Mouse (Mus musculus) bone marrow, adult 2 months (tissue): Measurements from ENCODE around the gene Hspbap1. TPM values are rescaled to one million over a fixed set of nuclear protein-coding genes. Genes with fewer than 3 reads are reported as not detected.

Experiments used
- H3K27ac ChIP-seq: fragments of 200-500 bp; 2 replicates; pipeline ENCODE4 v1.5.1; 2012; ENCODE audit warnings: low read depth, mild to moderate bottlenecking, control low read depth, inconsistent platforms, low read length; ENCODE audit not compliant: control insufficient read depth, poor library complexity, insufficient read depth
- H3K4me1 ChIP-seq: fragments of 200-500 bp; 2 replicates; pipeline ENCODE4 v1.6.1; 2011; ENCODE audit warnings: low read length; ENCODE audit not compliant: control insufficient read depth, insufficient read depth
- H3K4me3 ChIP-seq: fragments of 200-500 bp; replicated peaks from 2 replicates; pipeline ENCODE3; 2011; ENCODE audit warnings: mild to moderate bottlenecking, low read depth, low read length, control low read depth; ENCODE audit not compliant: control insufficient read depth
- CTCF ChIP-seq: fragments of 200-500 bp; IDR thresholded peaks from 2 replicates; pipeline ENCODE4 v1.5.1; 2011; ENCODE audit warnings: low read length, control low read depth; ENCODE audit not compliant: control insufficient read depth, insufficient read depth
- POLR2A ChIP-seq: fragments of 200-500 bp; IDR thresholded peaks from 2 replicates; pipeline ENCODE4 v1.6.1; 2011; ENCODE audit warnings: low read depth, mild to moderate bottlenecking, control low read depth, low read length, borderline replicate concordance; ENCODE audit not compliant: control insufficient read depth
- WGBS: fragments of 180-500 bp; shearing (Covaris S2); methylation state at CpG from one replicate; pipeline ENCODE4 v1.1.7; 2018; 5-methylcytosine and 5-hydroxymethylcytosine counted together
- polyA plus RNA-seq: library from polyadenylated mRNA; stranded (reverse); fragments of >200 nt; gene quantifications from 2 replicates; pipeline ENCODE4 v1.2.4, GENCODE M21; 2011; ENCODE audit warnings: low replicate concordance; ENCODE audit not compliant: missing spikeins, insufficient read depth, insufficient read length

Hspbap1 gene
- polyA plus RNA-seq, 1 experiment: 20.2 TPM

- H3K4me1 ChIP-seq: no peaks in the 10 kb centered on the region; the same call in 1 of the 2 replicates
- TF ChIP-seq POLR2A: no peak
- no peak for TF ChIP-seq CTCF
- H3K4me3 ChIP-seq: no peak overlapping the region
- WGBS: 88% methylated on average over 9 of the region's 9 CpGs
- H3K27ac ChIP-seq: no peak overlapping the region
These were observed 10.9 kb downstream of the Hspbap1 start for GRCm38 (mm10) chr16:35781096-35781495.

- Histone ChIP-seq H3K4me3 (no peak overlapping the region), H3K27ac (no peak overlapping the region), H3K4me1 (no peaks in the 10 kb centered on the region; the same call in 1 of the 2 replicates)
- no peak for TF ChIP-seq CTCF
- no peak for TF ChIP-seq POLR2A
- 83% methylated on average over 5 of the region's 5 CpGs for WGBS
These were observed 11.5 kb downstream of the Hspbap1 start for GRCm38 (mm10) chr16:35781651-35782050.

- no peaks in the 10 kb centered on the region; the same call in 1 of the 2 replicates for H3K4me1 ChIP-seq
- H3K27ac ChIP-seq: no peak overlapping the region
- TF ChIP-seq POLR2A (no peak), CTCF (no peak)
- no peak overlapping the region for H3K4me3 ChIP-seq
- WGBS: 89% methylated on average over 13 of the region's 13 CpGs
These were observed 12.5 kb downstream of the Hspbap1 start for GRCm38 (mm10) chr16:35782451-35783206.

- Histone ChIP-seq H3K27ac (no peak overlapping the region), H3K4me1 (no peaks in the 10 kb centered on the region; the same call in 1 of the 2 replicates), H3K4me3 (no peak overlapping the region)
- TF ChIP-seq POLR2A: no peak
- TF ChIP-seq CTCF: no peak
- 68% methylated on average over 3 of the region's 3 CpGs for WGBS
These were observed 13.0 kb downstream of the Hspbap1 start for GRCm38 (mm10) chr16:35783207-35783573.

GRCm38 (mm10) chr16:35784134-35784725 is 14.1 kb downstream of the Hspbap1 start:
- TF ChIP-seq POLR2A: no peak
- 47% methylated on average over 7 of the region's 7 CpGs for WGBS
- Histone ChIP-seq H3K4me3 (no peak overlapping the region), H3K4me1 (no peaks in the 10 kb centered on the region; the same call in 1 of the 2 replicates), H3K27ac (no peak overlapping the region)

- H3K4me1 ChIP-seq: no peaks in the 10 kb centered on the region; the same call in 1 of the 2 replicates
- H3K4me3 ChIP-seq: no peak overlapping the region
- no peak overlapping the region for H3K27ac ChIP-seq
- no peak for TF ChIP-seq CTCF
- TF ChIP-seq POLR2A: no peak
- 91% methylated on average over 6 of the region's 6 CpGs for WGBS
These were observed 17.0 kb downstream of the Hspbap1 start for GRCm38 (mm10) chr16:35787163-35787562.

- H3K4me3 ChIP-seq: no peak overlapping the region
- TF ChIP-seq CTCF: no peak
- no peak overlapping the region for H3K27ac ChIP-seq
- no peaks in the 10 kb centered on the region; the same call in 1 of the 2 replicates for H3K4me1 ChIP-seq
- WGBS: 92% methylated on average over 8 of the region's 8 CpGs
These were observed 17.5 kb downstream of the Hspbap1 start for GRCm38 (mm10) chr16:35787568-35788189.

GRCm38 (mm10) chr16:35788330-35788729 is 18.2 kb downstream of the Hspbap1 start:
- no peak overlapping the region for H3K4me3 ChIP-seq
- no peak overlapping the region for H3K27ac ChIP-seq
- TF ChIP-seq CTCF (no peak), POLR2A (no peak)
- H3K4me1 ChIP-seq: no peaks in the 10 kb centered on the region; the same call in 1 of the 2 replicates
- WGBS: 93% methylated on average over 6 of the region's 6 CpGs
